Mouse (Mus musculus): ENCODE measurements around the gene Rftn1.

DNA sequence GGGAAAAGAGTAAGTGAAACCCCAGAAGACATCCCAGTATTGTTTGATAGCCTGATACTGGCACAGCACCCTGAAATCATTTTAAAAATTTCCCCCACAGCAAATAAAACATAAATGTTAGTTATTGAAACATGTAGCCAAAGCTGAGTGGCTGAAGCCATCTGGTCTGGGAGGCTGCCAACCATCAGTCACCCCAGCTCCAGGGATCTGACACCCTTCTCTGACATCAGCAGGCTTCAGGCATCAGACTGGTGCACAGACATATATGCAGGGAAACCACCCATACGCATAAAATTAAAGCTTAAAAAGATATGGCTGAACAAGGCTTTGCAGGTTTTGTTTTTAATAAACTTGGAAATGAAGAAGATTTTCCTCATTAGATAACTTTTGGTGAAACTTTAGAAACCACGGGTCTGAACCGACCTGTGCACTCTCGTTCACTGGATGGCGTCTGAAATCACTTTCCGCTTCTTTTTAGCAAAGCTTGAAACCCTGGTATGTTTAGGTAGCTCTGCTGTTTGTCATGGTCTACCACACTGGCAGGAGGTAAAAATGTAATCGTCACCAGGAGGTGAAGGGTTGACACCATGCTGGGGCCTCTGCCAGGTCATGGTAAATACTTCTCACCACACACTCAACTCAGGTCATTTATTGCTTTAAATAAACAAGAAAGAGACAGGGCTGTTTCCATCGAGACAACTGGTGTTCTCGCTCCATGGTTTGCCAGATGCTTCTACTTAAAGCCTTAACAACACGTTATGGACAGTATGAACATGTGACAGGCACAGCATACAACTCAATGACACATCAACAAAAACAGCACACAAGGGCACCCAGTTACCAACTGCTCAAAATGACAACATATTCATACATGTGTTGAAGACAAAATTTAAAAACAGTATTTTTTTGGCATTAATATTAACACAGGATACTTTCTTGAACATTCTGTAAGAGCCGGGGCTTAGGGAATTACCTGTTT lies 197.6 kb downstream of the Rftn1 start:
- no peak for TF ChIP-seq CTCF (IDR thresholded peaks at IDR 0.05; ENCODE audit: control insufficient read depth, insufficient read depth, insufficient replicate concordance, low read depth, low read length)
- TF ChIP-seq POLR2A (IDR thresholded peaks at IDR 0.05; ENCODE audit: control insufficient read depth, low read depth, low read length) = no peak
